Comparison of ENCODE assay signal across 20 mouse cellular contexts in the genomic region with DNA sequence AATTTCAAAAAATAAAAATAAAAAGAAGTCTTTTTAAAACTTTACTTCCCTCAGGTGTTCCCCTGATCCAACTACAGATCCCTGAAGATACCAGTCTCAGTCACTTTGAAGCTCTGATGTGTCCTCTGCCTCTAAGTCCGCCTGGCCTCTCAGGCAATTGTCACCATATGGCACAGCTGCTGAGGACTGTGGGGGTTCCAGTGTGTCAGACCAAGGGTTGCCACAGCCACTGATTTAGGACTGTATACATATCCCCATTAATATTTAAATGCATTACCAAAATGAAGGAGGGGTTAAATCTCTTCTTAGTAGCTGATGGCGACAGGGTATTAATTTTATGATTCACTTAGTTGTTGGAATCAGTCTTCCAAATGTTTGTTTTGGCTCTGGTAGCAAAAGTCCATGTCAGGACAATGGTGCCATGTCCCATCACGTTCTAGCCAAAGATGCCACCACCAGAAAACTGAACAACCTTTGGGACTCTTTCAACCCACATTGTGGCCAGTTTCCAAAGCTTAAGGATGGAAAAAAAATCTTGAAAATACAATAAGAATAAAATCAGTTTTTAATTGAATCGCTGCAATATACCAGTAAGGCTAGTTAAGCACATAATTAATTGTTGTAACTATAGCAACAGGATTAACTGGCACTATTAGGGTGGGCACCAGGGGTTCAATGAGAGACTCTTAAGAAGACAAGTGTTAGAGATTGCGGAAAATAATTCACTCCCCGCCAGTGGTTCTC.
DNase-seq lines count a peak whose midpoint lies in the region; ATAC-seq and TF ChIP-seq lines count a peak whose summit lies in the region.
"Had no signal": no experiment of that assay in that cellular context is flagged by ENCODE, and none has a peak within 500 bp of the region (broad histone marks: within the 10 kb centered on the region; RNA-seq: fewer than 3 reads in every experiment).

No protein-coding gene starts in this region.

- H3K4me3 ChIP-seq in forebrain, embryonic 14.5 days (ENCODE audit: low read depth, low read length), result no peak overlapping the region
- H3K4me3 ChIP-seq in forebrain, embryonic 15.5 days, result no peak overlapping the region
- no peak overlapping the region for H3K4me3 ChIP-seq in liver, adult 2 months (ENCODE audit: insufficient read depth, low read depth, low read length)
- no peak overlapping the region for H3K4me3 ChIP-seq in liver, embryonic 12.5 days
- H3K4me3 ChIP-seq in hindbrain, embryonic 14.5 days (replicated peaks; ENCODE audit: low read length), result no peak overlapping the region
- H3K4me3 ChIP-seq in neural tube, embryonic 13.5 days, result no peak overlapping the region
- H3K4me3 ChIP-seq: embryonic facial prominence, embryonic 15.5 days; liver, embryonic 13.5 days had no signal

- no peak overlapping the region for H3K9ac ChIP-seq in forebrain, embryonic 14.5 days (ENCODE audit: low read length)
- H3K9ac ChIP-seq in forebrain, embryonic 15.5 days (replicated peaks), result no peak overlapping the region
- no peak overlapping the region for H3K9ac ChIP-seq in liver, adult 2 months (ENCODE audit: low read depth, low read length)
- H3K9ac ChIP-seq in liver, embryonic 12.5 days, result no peak overlapping the region
- H3K9ac ChIP-seq in hindbrain, embryonic 14.5 days, result no peak overlapping the region
- H3K9ac ChIP-seq in neural tube, embryonic 13.5 days, result no peak overlapping the region
- H3K9ac ChIP-seq: embryonic facial prominence, embryonic 15.5 days; forebrain, postnatal 0 days; liver, embryonic 13.5 days had no signal

- peak; percentile 39 for DNase-seq in forebrain, embryonic 14.5 days (ENCODE audit: low spot score)
- DNase-seq in liver, adult 2 months (ENCODE audit: extremely low read depth, low read depth, low spot score), result peak; percentile 91
- DNase-seq in hindbrain, embryonic 14.5 days (ENCODE audit: low spot score), result no peak
- DNase-seq in frontal cortex, postnatal 36 days (ENCODE audit: low spot score in 2 of 2), result no peak
- DNase-seq in right cerebral cortex, postnatal 10 days (ENCODE audit: low spot score in 2 of 2), result no peak
- DNase-seq: cerebellum, postnatal 14 days; embryo, embryonic 11 days; forebrain, postnatal 0 days; heart, postnatal 10 days; left cerebral cortex, postnatal 4 days; liver, embryonic 13.5 days; lung, postnatal 14 days; right cerebral cortex, postnatal 25 days; thymus, postnatal 25 days had no signal

- 37% methylated on average over 6 of the region's 6 CpGs for WGBS in forebrain, embryonic 14.5 days
- WGBS in forebrain, embryonic 15.5 days, result 39% methylated on average over 6 of the region's 6 CpGs
- 50% methylated on average over 6 of the region's 6 CpGs for WGBS in liver, adult 2 months
- 61% methylated on average over 6 of the region's 6 CpGs for WGBS in liver, embryonic 12.5 days (ENCODE audit: insufficient replicate concordance)
- WGBS in hindbrain, embryonic 14.5 days, result 52% methylated on average over 6 of the region's 6 CpGs
- 44% methylated on average over 6 of the region's 6 CpGs for WGBS in neural tube, embryonic 13.5 days

- H3K79me2 ChIP-seq in liver, adult 2 months (ENCODE audit: control insufficient read depth, insufficient read depth, low read length), result no peaks in the 10 kb centered on the region

- H3K27ac ChIP-seq in forebrain, embryonic 14.5 days (ENCODE audit: low read depth, low read length), result no peak overlapping the region
- H3K27ac ChIP-seq in forebrain, embryonic 15.5 days (replicated peaks), result no peak overlapping the region
- no peak overlapping the region for H3K27ac ChIP-seq in liver, adult 2 months (replicated peaks; ENCODE audit: insufficient read depth, low read depth, low read length)
- H3K27ac ChIP-seq in liver, embryonic 12.5 days, result no peak overlapping the region
- H3K27ac ChIP-seq in hindbrain, embryonic 14.5 days, result no peak overlapping the region
- H3K27ac ChIP-seq in neural tube, embryonic 13.5 days (replicated peaks), result no peak overlapping the region
- H3K27ac ChIP-seq: embryonic facial prominence, embryonic 15.5 days; kidney, postnatal 0 days; liver, embryonic 13.5 days had no signal

- no peaks in the 10 kb centered on the region for H3K9me3 ChIP-seq in forebrain, embryonic 14.5 days (replicated peaks; ENCODE audit: control insufficient read depth, low read length)
- H3K9me3 ChIP-seq in forebrain, embryonic 15.5 days, result no peaks in the 10 kb centered on the region
- H3K9me3 ChIP-seq in liver, embryonic 12.5 days (replicated peaks), result no peaks in the 10 kb centered on the region
- H3K9me3 ChIP-seq in hindbrain, embryonic 14.5 days (ENCODE audit: control insufficient read depth, low read length), result 0 out of 2 replicates have a peak, but pooled peaks cover 4% of the 10 kb centered on the region
- no peaks in the 10 kb centered on the region for H3K9me3 ChIP-seq in neural tube, embryonic 13.5 days
- H3K9me3 ChIP-seq: embryonic facial prominence, embryonic 15.5 days; liver, embryonic 13.5 days had no signal

- H3K27me3 ChIP-seq in forebrain, embryonic 14.5 days (replicated peaks; ENCODE audit: control insufficient read depth, insufficient read depth, low read length), result no peaks in the 10 kb centered on the region
- no peaks in the 10 kb centered on the region for H3K27me3 ChIP-seq in forebrain, embryonic 15.5 days
- no peaks in the 10 kb centered on the region for H3K27me3 ChIP-seq in liver, adult 2 months (ENCODE audit: control insufficient read depth, insufficient read depth, low read length)
- no peaks in the 10 kb centered on the region for H3K27me3 ChIP-seq in liver, embryonic 12.5 days (replicated peaks)
- no peaks in the 10 kb centered on the region for H3K27me3 ChIP-seq in hindbrain, embryonic 14.5 days (ENCODE audit: control insufficient read depth, insufficient read depth, low read length)
- H3K27me3 ChIP-seq in neural tube, embryonic 13.5 days, result peaks cover 2% of the 10 kb centered on the region; the same call in 1 of the 2 replicates
- H3K27me3 ChIP-seq: CH12.LX; embryonic facial prominence, embryonic 15.5 days; liver, embryonic 13.5 days had no signal

- no peak for ATAC-seq in forebrain, embryonic 14.5 days
- no peak for ATAC-seq in forebrain, embryonic 15.5 days (replicated peaks)
- ATAC-seq in liver, embryonic 12.5 days, result no peak
- ATAC-seq in hindbrain, embryonic 14.5 days (ENCODE audit: low FRiP score), result peak; percentile 77
- ATAC-seq in neural tube, embryonic 13.5 days (ENCODE audit: low read depth), result peak; percentile 91
- ATAC-seq: forebrain, postnatal 0 days had no signal

- H3K36me3 ChIP-seq in forebrain, embryonic 14.5 days (ENCODE audit: control insufficient read depth, insufficient read depth, low read length), result no peaks in the 10 kb centered on the region
- no peaks in the 10 kb centered on the region for H3K36me3 ChIP-seq in forebrain, embryonic 15.5 days
- no peaks in the 10 kb centered on the region for H3K36me3 ChIP-seq in liver, adult 2 months (ENCODE audit: control insufficient read depth, insufficient read depth, low read length)
- H3K36me3 ChIP-seq in liver, embryonic 12.5 days, result no peaks in the 10 kb centered on the region
- H3K36me3 ChIP-seq in hindbrain, embryonic 14.5 days (replicated peaks; ENCODE audit: control insufficient read depth, insufficient read depth), result no peaks in the 10 kb centered on the region
- H3K36me3 ChIP-seq in neural tube, embryonic 13.5 days, result no peaks in the 10 kb centered on the region
- H3K36me3 ChIP-seq: embryonic facial prominence, embryonic 15.5 days; liver, embryonic 13.5 days had no signal

- H3K4me1 ChIP-seq in forebrain, embryonic 14.5 days (ENCODE audit: control insufficient read depth, insufficient read depth, low read length), result peaks cover 19% of the 10 kb centered on the region
- H3K4me1 ChIP-seq in forebrain, embryonic 15.5 days, result peaks cover 20% of the 10 kb centered on the region
- peaks cover 24% of the 10 kb centered on the region for H3K4me1 ChIP-seq in liver, adult 2 months (ENCODE audit: control insufficient read depth, insufficient read depth, low read length)
- no peaks in the 10 kb centered on the region for H3K4me1 ChIP-seq in liver, embryonic 12.5 days
- H3K4me1 ChIP-seq in hindbrain, embryonic 14.5 days (replicated peaks; ENCODE audit: control insufficient read depth, insufficient read depth, low read length), result 0 out of 2 replicates have a peak, but pooled peaks cover 15% of the 10 kb centered on the region
- H3K4me1 ChIP-seq in neural tube, embryonic 13.5 days (replicated peaks), result peaks cover 17% of the 10 kb centered on the region
- H3K4me1 ChIP-seq: embryonic facial prominence, embryonic 15.5 days had no signal

- TF ChIP-seq POLR2A in liver, adult 2 months (IDR thresholded peaks at IDR 0.05; ENCODE audit: extremely low read depth, insufficient read depth, low read length), result no peak

- TF ChIP-seq CTCF in liver, adult 2 months (IDR thresholded peaks at IDR 0.05; ENCODE audit: low read depth, low read length), result no peak

- H3K4me2 ChIP-seq in forebrain, embryonic 14.5 days (ENCODE audit: low read length), result no peak overlapping the region
- H3K4me2 ChIP-seq in forebrain, embryonic 15.5 days (replicated peaks), result no peak overlapping the region
- H3K4me2 ChIP-seq in liver, embryonic 12.5 days, result no peak overlapping the region
- no peak overlapping the region for H3K4me2 ChIP-seq in hindbrain, embryonic 14.5 days (replicated peaks)
- no peak overlapping the region for H3K4me2 ChIP-seq in neural tube, embryonic 13.5 days
- H3K4me2 ChIP-seq: embryonic facial prominence, embryonic 15.5 days; liver, embryonic 13.5 days had no signal

Comparison
In these comparisons a context has a peak if more than half of its experiments do, and no peak if none do; other contexts are left out.
1. ATAC-seq: peak in hindbrain, embryonic 14.5 days (single experiment) and neural tube, embryonic 13.5 days (single experiment); none in forebrain, embryonic 14.5 days (single experiment), forebrain, embryonic 15.5 days (single experiment) and liver, embryonic 12.5 days (single experiment).
2. DNase-seq: peak in forebrain, embryonic 14.5 days (single experiment) and liver, adult 2 months (single experiment); none in hindbrain, embryonic 14.5 days (single experiment), frontal cortex, postnatal 36 days (0 of 2) and right cerebral cortex, postnatal 10 days (0 of 2).